In the genomic region with DNA sequence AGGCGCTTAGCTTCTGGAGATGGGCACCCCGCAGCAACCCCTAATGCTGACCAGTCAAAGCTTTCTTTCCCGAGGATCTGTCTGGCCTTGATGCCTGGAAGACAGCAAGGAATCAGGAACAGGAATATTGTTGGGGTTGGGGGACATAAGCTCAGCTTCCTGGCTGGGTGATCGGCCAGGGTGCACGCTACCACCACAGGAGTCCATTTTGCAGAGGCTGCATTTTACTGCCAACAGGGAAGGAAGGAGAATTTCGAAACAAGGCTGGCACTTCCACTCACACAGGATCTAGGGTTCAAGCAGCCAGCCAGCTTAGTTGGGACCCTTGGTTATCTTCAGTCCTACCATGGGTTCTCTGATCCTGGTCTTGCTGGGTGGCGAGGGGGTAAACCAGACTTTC, we compare ENCODE assay signal across 9 mouse cellular contexts. TPM values are rescaled to one million over a fixed set of nuclear protein-coding genes. Genes with fewer than 3 reads are reported as not detected.
A peak's percentile ranks its signal among the peaks of the same experiment; 100 is the strongest.
DNase-seq lines count a peak whose midpoint lies in the region; ATAC-seq and TF ChIP-seq lines count a peak whose summit lies in the region.
"Had no signal": no experiment of that assay in that cellular context is flagged by ENCODE, and none has a peak within 500 bp of the region (broad histone marks: within the 10 kb centered on the region; RNA-seq: fewer than 3 reads in every experiment).

No protein-coding gene starts in this region.

- ATAC-seq in kidney, embryonic 15.5 days (replicated peaks; ENCODE audit: low FRiP score) = no peak
- ATAC-seq in hindbrain, embryonic 15.5 days (ENCODE audit: low FRiP score, low read depth) = no peak
- ATAC-seq in midbrain, embryonic 16.5 days = no peak

- peak overlapping the region; percentile 60 for H3K4me3 ChIP-seq in kidney, embryonic 15.5 days (replicated peaks)
- H3K4me3 ChIP-seq in bone marrow macrophage, adult 2 months (ENCODE audit: insufficient read depth, low read length) = peak overlapping the region; percentile 80
- H3K4me3 ChIP-seq in hindbrain, embryonic 15.5 days = peak overlapping the region; percentile 71
- H3K4me3 ChIP-seq in midbrain, embryonic 16.5 days (ENCODE audit: low read depth, low read length) = peak overlapping the region; percentile 66

- no peak overlapping the region for H3K9ac ChIP-seq in kidney, embryonic 15.5 days
- H3K9ac ChIP-seq in hindbrain, embryonic 15.5 days = 0 out of 2 replicates have a peak overlapping the region, but pooled peaks have one; percentile 25
- 0 out of 2 replicates have a peak overlapping the region, but pooled peaks have one; percentile 15 for H3K9ac ChIP-seq in midbrain, embryonic 16.5 days (ENCODE audit: low read depth, low read length)

- H3K27ac ChIP-seq in kidney, embryonic 15.5 days = peak overlapping the region; percentile 13; the same call in 1 of the 2 replicates
- peak overlapping the region; percentile 97 for H3K27ac ChIP-seq in bone marrow macrophage, adult 2 months (ENCODE audit: insufficient read depth, low read depth, low read length)
- H3K27ac ChIP-seq in hindbrain, embryonic 15.5 days (replicated peaks) = peak overlapping the region; percentile 76; the same call in 1 of the 2 replicates
- H3K27ac ChIP-seq in midbrain, embryonic 16.5 days (ENCODE audit: low read length) = peak overlapping the region; percentile 82; the same call in 1 of the 2 replicates

- H3K4me1 ChIP-seq in kidney, embryonic 15.5 days = peaks cover 23% of the 10 kb centered on the region
- peaks cover 28% of the 10 kb centered on the region for H3K4me1 ChIP-seq in bone marrow macrophage, adult 2 months (ENCODE audit: control insufficient read depth, insufficient read depth, low read length)
- H3K4me1 ChIP-seq in hindbrain, embryonic 15.5 days (replicated peaks) = peaks cover 25% of the 10 kb centered on the region
- peaks cover 11% of the 10 kb centered on the region for H3K4me1 ChIP-seq in midbrain, embryonic 16.5 days (ENCODE audit: control insufficient read depth, insufficient read depth, low read length)

- no peak for DNase-seq in kidney, postnatal 4 days
- DNase-seq in cerebellum, postnatal 4 days (ENCODE audit: low spot score in 2 of 2) = no peak
- no peak for DNase-seq in urinary bladder, postnatal 25 days (ENCODE audit: low spot score)
- no peak for DNase-seq in left cerebral cortex, adult 18-20 months (ENCODE audit: low spot score in 2 of 2)

- H3K27me3 ChIP-seq in kidney, embryonic 15.5 days = no peaks in the 10 kb centered on the region
- no peaks in the 10 kb centered on the region for H3K27me3 ChIP-seq in hindbrain, embryonic 15.5 days
- no peaks in the 10 kb centered on the region for H3K27me3 ChIP-seq in midbrain, embryonic 16.5 days (ENCODE audit: control insufficient read depth, insufficient read depth, low read depth, low read length)
- H3K27me3 ChIP-seq: Patski had no signal

- WGBS in kidney, embryonic 15.5 days = 46% methylated on average over 7 of the region's 7 CpGs
- 40% methylated on average over 7 of the region's 7 CpGs for WGBS in hindbrain, embryonic 15.5 days
- WGBS in midbrain, embryonic 16.5 days = 39% methylated on average over 7 of the region's 7 CpGs

- H3K4me2 ChIP-seq in kidney, embryonic 15.5 days = peak overlapping the region; percentile 80
- peak overlapping the region; percentile 83 for H3K4me2 ChIP-seq in hindbrain, embryonic 15.5 days
- peak overlapping the region; percentile 64 for H3K4me2 ChIP-seq in midbrain, embryonic 16.5 days (ENCODE audit: low read length)

- TF ChIP-seq CTCF in bone marrow macrophage, adult 2 months (IDR thresholded peaks at IDR 0.05; ENCODE audit: low read depth, low read length) = no peak

- H3K36me3 ChIP-seq in kidney, embryonic 15.5 days = peaks cover 47% of the 10 kb centered on the region
- peaks cover 38% of the 10 kb centered on the region for H3K36me3 ChIP-seq in hindbrain, embryonic 15.5 days
- H3K36me3 ChIP-seq in midbrain, embryonic 16.5 days (ENCODE audit: control insufficient read depth, insufficient read depth, low read length) = peaks cover 34% of the 10 kb centered on the region

- H3K9me3 ChIP-seq in kidney, embryonic 15.5 days (replicated peaks) = no peaks in the 10 kb centered on the region; the same call in 1 of the 2 replicates
- H3K9me3 ChIP-seq in hindbrain, embryonic 15.5 days = no peaks in the 10 kb centered on the region
- H3K9me3 ChIP-seq in midbrain, embryonic 16.5 days (replicated peaks; ENCODE audit: control insufficient read depth, low read length, poor library complexity, severe bottlenecking) = no peaks in the 10 kb centered on the region

- no peak for TF ChIP-seq POLR2A in bone marrow macrophage, adult 2 months (IDR thresholded peaks at IDR 0.05; ENCODE audit: borderline replicate concordance, low read depth, low read length)

RNA-seq across cellular contexts. Expression of a gene that starts 0.7 kb away (rescaled TPM):
- polyA plus RNA-seq in kidney, embryonic 15.5 days (2015; fragmentation: Nextera tagmentation; extraction: Ambion mirVana) = 8.3 and 8.5 TPM in 2 replicates
- 21.8 TPM in 2 replicates for polyA plus RNA-seq in bone marrow macrophage, adult 2 months (2012; ENCODE audit: insufficient read depth, insufficient read length, missing spikeins)
- 58.3 and 63.4 TPM in 2 replicates for polyA plus RNA-seq in hindbrain, embryonic 15.5 days (2015; fragmentation: Nextera tagmentation; extraction: Ambion mirVana)
- 55.6 and 65.7 TPM in 2 replicates for polyA plus RNA-seq in midbrain, embryonic 16.5 days (2015; fragmentation: Nextera tagmentation; extraction: Ambion mirVana)
- total RNA-seq in left cerebral cortex, adult 18-20 months (2021) = 10 to 100 TPM; 67.2 to 71.2 TPM

RNA-seq across cellular contexts. Expression of a gene that starts 14.7 kb away (rescaled TPM):
- polyA plus RNA-seq in kidney, embryonic 15.5 days (2015; fragmentation: Nextera tagmentation; extraction: Ambion mirVana) = 15.1 and 15.9 TPM in 2 replicates
- 84.2 and 87.6 TPM in 2 replicates for polyA plus RNA-seq in bone marrow macrophage, adult 2 months (2012; ENCODE audit: insufficient read depth, insufficient read length, missing spikeins)
- polyA plus RNA-seq in hindbrain, embryonic 15.5 days (2015; fragmentation: Nextera tagmentation; extraction: Ambion mirVana) = 15.9 and 18.5 TPM in 2 replicates
- 14.7 and 19.6 TPM in 2 replicates for polyA plus RNA-seq in midbrain, embryonic 16.5 days (2015; fragmentation: Nextera tagmentation; extraction: Ambion mirVana)
- total RNA-seq in left cerebral cortex, adult 18-20 months (2021) = 10 to 100 TPM; 49.2 to 52.4 TPM

RNA-seq across cellular contexts. Expression of a gene that starts 22.4 kb away (rescaled TPM):
- 15.7 and 17.9 TPM in 2 replicates for polyA plus RNA-seq in kidney, embryonic 15.5 days (2015; fragmentation: Nextera tagmentation; extraction: Ambion mirVana)
- polyA plus RNA-seq in bone marrow macrophage, adult 2 months (2012; ENCODE audit: insufficient read depth, insufficient read length, missing spikeins) = 250 and 278 TPM in 2 replicates
- 25.7 and 31.9 TPM in 2 replicates for polyA plus RNA-seq in hindbrain, embryonic 15.5 days (2015; fragmentation: Nextera tagmentation; extraction: Ambion mirVana)
- polyA plus RNA-seq in midbrain, embryonic 16.5 days (2015; fragmentation: Nextera tagmentation; extraction: Ambion mirVana) = 24.8 and 26.8 TPM in 2 replicates
- total RNA-seq in left cerebral cortex, adult 18-20 months (2021) = 100 to 1,000 TPM; 224 to 230 TPM

RNA-seq across cellular contexts. Expression of a gene that starts 52.0 kb away (rescaled TPM):
- polyA plus RNA-seq in kidney, embryonic 15.5 days (2015; fragmentation: Nextera tagmentation; extraction: Ambion mirVana) = 23.2 and 27.4 TPM in 2 replicates
- polyA plus RNA-seq in bone marrow macrophage, adult 2 months (2012; ENCODE audit: insufficient read depth, insufficient read length, missing spikeins) = 77.5 and 93.5 TPM in 2 replicates
- 19.2 and 20.9 TPM in 2 replicates for polyA plus RNA-seq in hindbrain, embryonic 15.5 days (2015; fragmentation: Nextera tagmentation; extraction: Ambion mirVana)
- polyA plus RNA-seq in midbrain, embryonic 16.5 days (2015; fragmentation: Nextera tagmentation; extraction: Ambion mirVana) = 18.5 and 19.2 TPM in 2 replicates
- total RNA-seq in left cerebral cortex, adult 18-20 months (2021) = 10 to 100 TPM; 13.4 to 18.2 TPM

Comparison
In these comparisons a context has a peak if more than half of its experiments do, and no peak if none do; other contexts are left out.
1. H3K27ac ChIP-seq: peak in every context shown above with its lines; median percentile 97 in bone marrow macrophage, adult 2 months; 82 in midbrain, embryonic 16.5 days; 76 in hindbrain, embryonic 15.5 days; 13 in kidney, embryonic 15.5 days.